Mouse (Mus musculus) heart, postnatal 14 days (tissue): Measurements from ENCODE around the gene Aifm2. TPM values are rescaled to one million over a fixed set of nuclear protein-coding genes. Genes with fewer than 3 reads are reported as not detected.

Experiments used
- DNase-seq, 2 experiments: peaks; one replicate each; pipeline ENCODE4 v3.0.0; 2021 to 2022
- intact Hi-C: fragments of 180-260 bp; cut with DNase I; formaldehyde crosslinking; loops from one replicate; pipeline ENCODE4 v1.15.1; 2025
- long read RNA-seq, 2 experiments: library from polyadenylated mRNA; stranded (forward); transcript quantifications; one replicate each; pipeline ENCODE4 v2.0.0; 2021
- total RNA-seq, 2 experiments: library from RNA; stranded (reverse); gene quantifications; 2 replicates each; pipeline ENCODE4 v1.2.3; 2021

Gene Aifm2
- total RNA-seq: 10 to 100 TPM; 31.3 to 34.6 TPM
- long read RNA-seq, experiment 1, transcript Aifm2-204 (10 exons, 1,512 nt): minor isoform, 18 of 78 reads
- long read RNA-seq, experiment 1, transcript Aifm2-201 (10 exons, 1,442 nt): minor isoform, 5 of 78 reads
- long read RNA-seq, experiment 1, transcript Aifm2-203 (9 exons, 3,086 nt): major isoform, 31 of 78 reads
- long read RNA-seq, experiment 1, partial matches to known transcripts: 9 of 78 reads
- long read RNA-seq, experiment 1, other reads (novel, unspliced or antisense): 15 of 78 reads
- long read RNA-seq, experiment 2, transcript Aifm2-204 (10 exons, 1,512 nt): minor isoform, 19 of 90 reads
- long read RNA-seq, experiment 2, transcript Aifm2-201 (10 exons, 1,442 nt): minor isoform, 7 of 90 reads
- long read RNA-seq, experiment 2, transcript Aifm2-203 (9 exons, 3,086 nt): major isoform, 42 of 90 reads
- long read RNA-seq, experiment 2, partial matches to known transcripts: 7 of 90 reads
- long read RNA-seq, experiment 2, other reads (novel, unspliced or antisense): 15 of 90 reads

DNA sequence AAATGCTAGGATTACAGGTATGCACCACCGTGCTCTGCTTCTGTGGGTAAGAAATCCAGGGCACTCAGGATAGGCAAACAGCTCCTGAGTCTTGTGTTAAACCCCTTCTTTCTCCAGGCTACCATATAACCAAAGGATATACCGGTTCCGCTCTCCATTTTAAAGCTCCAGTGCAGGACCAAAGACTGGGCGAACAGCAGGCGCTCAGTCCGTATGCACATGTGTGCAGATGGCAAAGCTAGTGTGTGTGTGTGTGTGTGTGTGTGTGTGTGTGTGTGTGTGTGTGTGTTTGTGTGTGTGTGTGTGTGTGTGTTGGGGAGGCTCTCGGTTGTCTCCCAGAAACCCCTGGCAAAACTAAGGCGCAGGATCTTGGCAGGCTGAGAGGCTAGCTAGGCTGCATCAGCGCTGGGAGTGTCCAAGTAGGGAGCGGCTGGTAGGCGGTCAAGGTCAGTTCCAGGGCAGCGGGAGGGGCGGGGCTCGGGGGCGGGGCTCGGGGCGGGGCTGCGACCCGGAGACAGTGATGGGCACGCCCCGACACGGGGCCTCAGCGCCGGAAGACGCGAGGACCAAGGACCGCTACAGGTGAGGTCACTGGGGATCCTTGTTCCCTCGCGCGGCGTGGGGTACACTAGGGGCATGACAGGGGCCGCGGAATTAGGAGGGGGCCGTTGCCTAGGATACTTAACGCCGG is at the start of gene Aifm2:
Aifm2 (plus strand) TSS at position 493 of the 691 bp plus-strand sequence.
- intact Hi-C loops: no loop called here
- peak; percentile 67 to 68 for DNase-seq

DNA sequence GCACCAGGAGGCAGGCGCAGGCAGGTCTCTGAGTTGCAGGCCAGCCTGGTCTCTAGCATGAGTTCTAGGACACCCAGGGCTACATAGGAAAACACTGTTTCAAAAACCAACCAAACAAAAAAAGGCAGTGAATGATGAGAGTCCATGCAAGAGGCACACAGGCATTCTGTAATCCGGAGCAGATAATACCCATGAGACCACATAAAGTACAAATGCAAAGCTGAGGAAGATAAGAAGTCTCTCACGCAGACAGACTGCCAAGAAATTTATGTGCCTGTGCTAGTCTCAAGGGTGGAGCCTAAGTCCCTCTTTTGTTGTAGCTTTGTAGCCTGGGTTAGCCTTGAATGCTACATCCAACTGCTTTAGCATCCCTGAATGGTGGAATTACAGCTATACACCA is 49.4 kb upstream of the Aifm2 start:
- intact Hi-C loops: no loop called here
- no peak for DNase-seq

- no peak for DNase-seq
- intact Hi-C loops: no loop called here
Measured at GRCm38 (mm10) chr10:61669289-61669688, 45.8 kb upstream of the Aifm2 start.

DNA sequence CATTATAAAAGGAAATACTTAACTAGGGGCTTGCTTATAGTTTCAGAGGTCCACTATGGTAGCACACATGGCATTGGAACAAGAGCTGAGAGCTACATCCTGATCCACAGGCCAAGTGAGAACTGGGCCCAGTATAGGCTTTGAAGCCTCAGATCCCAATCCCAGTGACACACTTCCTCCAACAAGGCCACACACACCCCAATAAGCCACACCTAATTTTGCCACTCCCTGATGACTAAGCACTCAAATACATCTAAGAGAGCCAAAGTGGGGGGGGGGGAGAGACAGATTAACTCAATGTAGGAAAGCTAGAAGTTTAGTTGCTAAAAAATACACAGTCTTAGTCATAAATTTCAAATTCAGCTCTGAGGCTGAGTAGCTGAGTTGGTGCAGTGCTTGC is 45.2 kb upstream of the Aifm2 start:
- intact Hi-C loops: no loop called here
- DNase-seq: no peak

GRCm38 (mm10) chr10:61670758-61671157 is 44.3 kb upstream of the Aifm2 start:
- intact Hi-C loops: no loop called here
- no peak for DNase-seq

- DNase-seq: no peak
- intact Hi-C loops: no loop called here
Measured at GRCm38 (mm10) chr10:61675935-61676334, 39.1 kb upstream of the Aifm2 start.

DNA sequence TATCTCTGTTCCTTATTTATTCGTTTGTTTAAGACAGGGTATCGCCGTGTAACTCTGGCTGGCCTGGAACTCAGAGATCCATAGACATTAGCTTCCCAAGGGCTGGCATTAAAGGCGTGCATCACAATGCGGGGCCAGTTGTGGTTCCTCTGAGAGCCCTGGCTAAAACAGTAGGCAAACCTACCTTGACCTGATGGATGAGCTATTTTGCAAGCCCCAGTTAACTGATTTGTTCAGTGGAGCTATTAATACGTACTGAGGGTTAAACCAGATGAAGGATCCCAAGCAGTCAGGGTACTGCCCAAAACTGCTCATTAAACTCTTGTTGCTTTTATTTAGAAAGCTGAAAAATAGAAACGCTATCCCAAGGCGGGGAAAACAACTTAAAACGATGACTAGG is 35.5 kb upstream of the Aifm2 start:
- intact Hi-C loops: no loop called here
- no peak for DNase-seq

DNA sequence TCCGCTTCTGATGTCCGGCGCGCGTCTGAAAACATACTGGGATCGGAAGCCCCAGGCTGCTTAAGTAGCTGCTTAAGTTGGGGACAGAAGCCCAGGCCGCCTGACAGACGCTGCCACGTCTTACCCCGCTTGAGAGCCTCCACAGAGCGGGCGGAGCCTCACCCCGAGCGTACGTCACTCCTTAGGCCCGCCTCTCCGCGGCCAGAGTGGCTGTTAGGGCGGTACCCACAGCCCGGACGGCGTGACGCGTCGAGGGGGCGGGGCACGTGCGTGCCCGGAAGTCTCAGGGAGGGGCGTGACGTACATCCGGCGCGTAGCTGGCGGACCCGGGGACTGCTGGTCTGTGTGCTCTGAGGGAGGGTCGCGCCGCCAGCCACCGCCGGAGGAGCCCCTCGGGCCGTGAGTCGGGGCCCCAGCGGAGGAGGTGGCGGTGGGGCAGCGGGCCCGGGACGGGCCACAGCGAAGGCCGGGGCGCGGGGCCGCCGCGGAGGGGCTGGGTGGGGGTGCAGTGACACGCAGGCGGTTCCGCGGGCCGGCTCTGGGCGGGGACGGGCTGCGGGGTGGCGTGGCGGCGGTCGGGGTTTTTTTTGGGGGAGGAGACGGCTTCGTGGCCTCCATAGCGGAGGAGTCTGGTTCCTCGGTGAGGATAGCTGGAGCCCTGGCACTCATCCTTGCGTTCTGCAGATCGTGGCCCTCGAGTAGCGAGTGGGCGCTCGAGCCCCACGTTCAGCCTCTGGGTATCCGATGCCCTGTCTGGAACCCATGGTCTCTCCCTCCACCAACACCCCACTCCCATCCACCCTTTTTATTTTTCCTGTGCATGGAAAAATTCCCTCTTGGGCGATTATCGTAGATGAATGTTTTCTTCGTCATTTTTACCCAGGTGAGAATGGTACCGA is 34.8 kb upstream of the Aifm2 start, which contains the start of gene Sar1a:
Sar1a (plus strand) TSS at position 285 of the 899 bp plus-strand sequence.
- intact Hi-C loops: no loop called here
- DNase-seq: peak; percentile 99 to 100

- no peak for DNase-seq
- intact Hi-C loops: no loop called here
Measured at GRCm38 (mm10) chr10:61689405-61689804, 25.7 kb upstream of the Aifm2 start.

DNA sequence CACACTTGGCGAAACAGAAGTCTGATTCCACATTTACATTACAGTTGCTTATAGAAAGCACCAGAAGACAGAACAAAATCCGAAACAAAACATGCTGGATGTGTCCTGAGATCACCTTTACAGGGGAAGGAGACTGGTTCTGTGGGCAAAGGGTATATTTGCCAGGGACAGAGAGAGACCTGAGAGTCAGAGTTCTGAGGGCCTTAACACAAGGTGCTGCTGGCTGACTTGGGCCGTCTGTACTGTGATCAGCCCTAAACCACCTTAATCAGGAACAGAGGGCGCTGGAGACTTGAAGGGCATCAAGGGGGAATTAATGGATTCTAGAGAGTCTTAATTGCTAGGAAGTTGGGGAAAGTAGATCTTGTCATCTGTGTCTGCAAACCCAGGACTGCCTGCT is 21.5 kb upstream of the Aifm2 start:
- intact Hi-C loops: no loop called here
- DNase-seq: no peak

DNA sequence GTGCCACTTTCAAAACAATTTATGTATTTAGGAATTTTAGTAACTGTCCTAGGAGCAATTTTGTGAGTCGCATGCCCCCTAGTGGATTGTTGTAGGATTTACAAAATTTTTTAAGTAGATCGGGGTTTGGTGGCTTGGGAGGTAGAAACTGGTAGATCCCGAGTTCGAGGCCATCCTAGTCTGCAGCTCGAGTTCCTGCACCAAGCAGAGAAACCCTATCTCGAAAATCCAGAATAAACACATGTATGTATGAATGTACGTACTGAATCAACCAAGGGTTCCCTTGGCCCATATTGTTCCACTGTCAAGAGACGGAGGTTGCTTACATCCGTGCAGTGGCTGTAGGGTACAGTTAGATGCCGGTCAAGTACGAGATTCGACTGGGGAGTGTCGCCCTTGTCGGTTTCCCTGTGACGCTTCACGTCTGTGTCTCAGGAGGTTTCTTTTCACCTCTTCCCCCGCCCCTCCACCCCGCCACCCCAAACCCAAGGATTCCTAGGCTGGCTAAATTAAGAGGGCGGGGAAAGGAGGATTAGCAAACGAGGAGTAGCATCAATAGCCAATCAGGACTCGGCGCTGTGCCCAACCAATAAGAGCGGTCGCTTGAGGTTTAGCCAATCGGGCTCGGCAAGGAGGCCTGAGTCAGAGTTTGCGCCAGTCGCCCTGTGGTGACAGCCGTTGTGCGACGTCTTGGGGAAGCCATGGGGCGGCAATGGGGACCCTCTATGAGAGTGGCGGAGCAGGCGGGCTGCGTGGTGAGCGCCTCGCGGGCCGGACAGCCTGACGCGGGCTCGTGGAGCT is 20.0 kb upstream of the Aifm2 start, which contains the start of gene Tysnd1:
Tysnd1 (plus strand) TSS at position 645 of the 801 bp plus-strand sequence.
- intact Hi-C loops: no loop called here
- peak; percentile 95 to 97 for DNase-seq

- DNase-seq: no peak
Measured at GRCm38 (mm10) chr10:61695703-61696559, 19.1 kb upstream of the Aifm2 start.

DNA sequence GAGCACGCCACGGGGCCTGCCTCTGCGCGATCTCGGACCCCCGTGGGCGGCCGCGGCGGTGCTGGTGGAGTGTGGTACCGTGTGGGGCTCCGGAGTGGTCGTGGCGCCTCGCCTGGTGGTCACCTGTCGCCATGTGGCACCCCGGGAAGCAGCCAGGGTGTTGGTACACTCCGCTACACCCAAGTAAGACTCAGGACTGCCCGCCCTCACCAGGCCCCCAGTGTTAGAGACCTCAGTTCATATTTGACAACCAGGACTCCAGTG is 18.6 kb upstream of the Aifm2 start:
- no peak for DNase-seq
- intact Hi-C loops: no loop called here

More at GRCm38 (mm10) chr10:61695703-61696559, 19.1 kb upstream of the Aifm2 start:
- intact Hi-C loops: no loop called here

- DNase-seq: no peak
- intact Hi-C loops: no loop called here
Measured at GRCm38 (mm10) chr10:61697028-61697427, 18.0 kb upstream of the Aifm2 start.

DNA sequence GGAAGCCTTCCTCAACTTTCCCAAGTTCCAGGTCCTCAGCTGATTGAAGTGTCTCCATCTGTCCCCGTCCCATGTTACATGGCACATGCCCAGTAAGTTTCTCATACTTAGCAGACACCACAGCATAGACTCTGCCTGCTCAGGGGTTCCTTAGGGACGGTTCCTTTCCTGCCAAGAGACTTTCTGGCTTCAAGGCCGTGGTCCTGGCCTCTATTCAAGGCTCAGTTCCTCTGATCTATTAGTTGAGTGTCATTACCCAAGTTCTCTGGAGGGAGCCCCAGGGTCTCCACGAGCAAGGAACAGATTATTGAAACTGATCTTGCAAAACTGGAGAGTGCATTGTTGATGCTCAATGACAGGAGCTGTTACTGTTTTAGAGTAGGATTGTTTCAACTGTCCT is 10.4 kb upstream of the Aifm2 start:
- intact Hi-C loops: no loop called here
- DNase-seq: no peak

- no peak for DNase-seq
- intact Hi-C loops: no loop called here
Measured at GRCm38 (mm10) chr10:61706412-61707375, 8.4 kb upstream of the Aifm2 start.

DNA sequence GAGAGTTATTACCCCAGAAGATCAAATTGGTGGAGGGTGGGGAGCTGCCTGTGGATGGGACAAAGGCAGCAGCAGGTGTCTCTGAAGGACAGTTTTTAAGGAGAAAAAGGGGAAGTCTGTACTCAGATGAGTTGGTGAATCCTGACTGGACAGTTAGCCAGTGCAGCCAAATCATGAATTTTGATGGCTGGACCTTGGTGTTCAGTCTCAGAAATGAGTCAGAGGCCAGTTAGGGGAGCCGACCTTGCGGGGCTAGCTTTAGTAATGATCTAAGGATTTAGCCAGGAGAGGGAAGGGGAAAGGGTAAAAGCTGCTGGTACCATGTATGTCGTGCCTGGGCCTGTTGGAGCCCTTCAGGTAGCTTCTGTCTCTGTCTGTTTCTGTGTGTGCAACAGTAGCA is 1.5 kb upstream of the Aifm2 start:
- no peak for DNase-seq
- intact Hi-C loops: no loop called here

DNA sequence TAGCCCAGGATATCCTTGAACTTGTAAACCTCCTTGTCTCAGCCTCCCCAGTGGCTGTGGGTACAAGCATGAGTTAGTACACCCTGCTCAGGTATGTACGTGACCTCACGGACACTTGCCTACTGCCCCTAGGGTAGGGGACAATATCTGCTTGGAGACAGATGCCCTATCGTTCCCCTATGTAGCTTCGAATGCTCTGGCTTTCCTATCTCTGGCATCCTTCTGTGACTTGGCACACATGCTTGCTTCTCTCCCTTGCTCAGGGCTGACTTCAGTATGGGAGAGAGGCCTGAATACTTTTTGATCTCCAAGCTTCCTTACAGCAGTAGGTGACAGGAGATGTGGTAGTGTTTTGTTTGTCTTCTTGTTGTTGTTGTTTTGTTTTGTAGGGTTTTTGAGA is 917 bp upstream of the Aifm2 start:
- intact Hi-C loops: no loop called here
- no peak for DNase-seq
